Mouse (Mus musculus): ENCODE data around the gene Tmem121. TPM values are rescaled to one million over a fixed set of nuclear protein-coding genes. Genes with fewer than 3 reads are reported as not detected.
"Not testable (repeated sequence)": the region's sequence is repeated elsewhere in the genome, so short reads cannot be mapped to it uniquely, and the experiment has no call there.

Tmem121 gene
- polyA plus RNA-seq, 1 experiment from 2014 or later, result 52.2 TPM

GRCm38 (mm10) chr12:113188349-113189055 is 2.8 kb downstream of the Tmem121 start:
- ATAC-seq (ENCODE audit: low FRiP score), result no peak
- Histone ChIP-seq H3K4me2 (peak overlapping the region; percentile 78), H3K4me3 (replicated peaks) (peak overlapping the region; percentile 78; the same call in 1 of the 2 replicates), H3K4me1 (peaks cover 34% of the 10 kb centered on the region), H3K9me3 (replicated peaks) (no peaks in the 10 kb centered on the region), H3K9ac (replicated peaks) (no peak overlapping the region; the same call in 1 of the 2 replicates), H3K36me3 (peaks cover 51% of the 10 kb centered on the region), H3K27ac (replicated peaks) (no peak overlapping the region), H3K27me3 (replicated peaks) (no peaks in the 10 kb centered on the region)
- WGBS, result 93% methylated on average over 50 of the region's 51 CpGs

DNA sequence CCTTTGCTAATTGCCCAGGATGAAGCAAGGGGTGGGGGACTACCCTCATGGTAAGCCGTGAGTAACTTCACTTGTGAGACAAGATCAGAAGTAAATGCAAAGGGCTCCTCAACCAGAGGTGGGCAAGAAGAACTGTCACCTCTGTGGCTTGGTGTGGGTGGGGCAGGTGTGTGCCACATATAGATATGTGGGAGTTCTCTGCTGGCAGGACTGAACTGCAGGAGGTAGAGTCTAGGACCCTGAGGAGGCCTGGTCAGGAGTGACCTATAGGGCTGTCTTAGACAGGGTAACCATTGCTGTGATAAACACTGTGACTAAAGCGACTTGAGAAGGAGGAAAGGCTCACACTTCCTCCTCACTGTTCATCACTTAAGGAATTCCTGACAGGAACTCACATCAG is 7.7 kb downstream of the Tmem121 start:
- Histone ChIP-seq H3K9me3 (replicated peaks) (0 out of 2 replicates have a peak, but pooled peaks cover 3% of the 10 kb centered on the region), H3K9ac (replicated peaks) (no peak overlapping the region), H3K4me2 (no peak overlapping the region), H3K27me3 (replicated peaks) (no peaks in the 10 kb centered on the region), H3K4me1 (peaks cover 3% of the 10 kb centered on the region), H3K4me3 (replicated peaks) (no peak overlapping the region), H3K36me3 (peaks cover 54% of the 10 kb centered on the region), H3K27ac (replicated peaks) (no peak overlapping the region)
- 82% methylated on average over 2 of the region's 2 CpGs for WGBS
- ATAC-seq (ENCODE audit: low FRiP score), result no peak

- H3K9me3 ChIP-seq (replicated peaks); H3K4me3 ChIP-seq (replicated peaks); H3K9ac ChIP-seq (replicated peaks); H3K27me3 ChIP-seq (replicated peaks); H3K4me2 ChIP-seq; H3K4me1 ChIP-seq; H3K27ac ChIP-seq (replicated peaks); ATAC-seq (ENCODE audit: low FRiP score); H3K36me3 ChIP-seq: not testable (repeated sequence)
- 96% methylated on average over 3 of the region's 6 CpGs for WGBS
Observed at GRCm38 (mm10) chr12:113199132-113199531, 13.4 kb downstream of the Tmem121 start.

DNA sequence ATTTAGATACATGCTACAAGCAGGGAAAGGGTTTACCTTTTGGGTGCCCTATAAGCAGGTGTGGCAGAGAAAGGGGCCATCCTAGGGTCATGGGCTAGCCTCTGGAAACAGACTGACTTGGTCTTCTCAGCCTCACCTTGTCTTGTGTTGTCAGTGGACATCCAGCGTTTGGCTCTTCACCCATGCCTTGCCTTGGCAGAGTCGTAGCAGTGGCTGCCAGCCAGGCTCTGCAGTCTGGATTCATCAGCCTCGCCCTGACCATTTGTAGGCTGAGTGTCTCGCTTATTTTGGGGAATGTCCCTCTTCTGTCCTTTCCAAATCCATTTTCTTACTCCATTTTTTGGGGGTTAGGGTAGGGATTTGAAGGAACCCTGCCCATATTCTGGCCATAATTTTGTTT is 15.6 kb downstream of the Tmem121 start:
- Histone ChIP-seq H3K9ac (replicated peaks) (no peak overlapping the region), H3K9me3 (replicated peaks) (0 out of 2 replicates have a peak, but pooled peaks cover 3% of the 10 kb centered on the region), H3K36me3 (no peaks in the 10 kb centered on the region), H3K4me1 (no peaks in the 10 kb centered on the region), H3K4me2 (no peak overlapping the region), H3K4me3 (replicated peaks) (no peak overlapping the region), H3K27me3 (replicated peaks) (no peaks in the 10 kb centered on the region), H3K27ac (replicated peaks) (no peak overlapping the region)
- WGBS, result 96% methylated on average over 4 of the region's 4 CpGs
- ATAC-seq (ENCODE audit: low FRiP score), result no peak

GRCm38 (mm10) chr12:113202008-113202407 is 16.3 kb downstream of the Tmem121 start:
- Histone ChIP-seq H3K9ac (replicated peaks) (no peak overlapping the region), H3K36me3 (no peaks in the 10 kb centered on the region), H3K27ac (replicated peaks) (no peak overlapping the region), H3K4me1 (no peaks in the 10 kb centered on the region), H3K4me2 (no peak overlapping the region), H3K27me3 (replicated peaks) (no peaks in the 10 kb centered on the region), H3K9me3 (replicated peaks) (0 out of 2 replicates have a peak, but pooled peaks cover 3% of the 10 kb centered on the region), H3K4me3 (replicated peaks) (no peak overlapping the region)
- no peak for ATAC-seq (ENCODE audit: low FRiP score)

DNA sequence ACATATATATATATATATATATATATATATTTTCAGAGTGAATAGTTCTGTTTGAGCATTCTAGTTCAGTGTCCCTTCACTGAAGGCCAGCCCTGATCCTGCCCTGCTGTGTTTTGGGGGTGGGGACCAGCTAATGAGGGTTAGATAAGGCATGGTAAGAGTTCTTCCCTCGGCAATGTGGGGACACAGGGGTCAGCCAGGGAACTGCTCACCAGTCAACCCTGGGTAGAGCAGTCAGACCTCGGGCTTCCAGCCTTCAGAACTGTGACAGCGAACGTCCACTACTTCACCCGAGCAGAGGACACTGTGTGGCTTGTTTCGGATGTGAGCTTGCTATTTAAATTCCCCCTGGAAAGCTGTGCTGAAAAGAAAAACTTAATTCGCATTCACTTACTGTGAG is 17.8 kb downstream of the Tmem121 start:
- Histone ChIP-seq H3K9ac (replicated peaks) (no peak overlapping the region), H3K36me3 (no peaks in the 10 kb centered on the region), H3K4me2 (no peak overlapping the region), H3K4me3 (replicated peaks) (no peak overlapping the region), H3K9me3 (replicated peaks) (0 out of 2 replicates have a peak, but pooled peaks cover 3% of the 10 kb centered on the region), H3K4me1 (no peaks in the 10 kb centered on the region), H3K27me3 (replicated peaks) (no peaks in the 10 kb centered on the region), H3K27ac (replicated peaks) (no peak overlapping the region)
- 83% methylated on average over 7 of the region's 7 CpGs for WGBS
- ATAC-seq (ENCODE audit: low FRiP score), result no peak

DNA sequence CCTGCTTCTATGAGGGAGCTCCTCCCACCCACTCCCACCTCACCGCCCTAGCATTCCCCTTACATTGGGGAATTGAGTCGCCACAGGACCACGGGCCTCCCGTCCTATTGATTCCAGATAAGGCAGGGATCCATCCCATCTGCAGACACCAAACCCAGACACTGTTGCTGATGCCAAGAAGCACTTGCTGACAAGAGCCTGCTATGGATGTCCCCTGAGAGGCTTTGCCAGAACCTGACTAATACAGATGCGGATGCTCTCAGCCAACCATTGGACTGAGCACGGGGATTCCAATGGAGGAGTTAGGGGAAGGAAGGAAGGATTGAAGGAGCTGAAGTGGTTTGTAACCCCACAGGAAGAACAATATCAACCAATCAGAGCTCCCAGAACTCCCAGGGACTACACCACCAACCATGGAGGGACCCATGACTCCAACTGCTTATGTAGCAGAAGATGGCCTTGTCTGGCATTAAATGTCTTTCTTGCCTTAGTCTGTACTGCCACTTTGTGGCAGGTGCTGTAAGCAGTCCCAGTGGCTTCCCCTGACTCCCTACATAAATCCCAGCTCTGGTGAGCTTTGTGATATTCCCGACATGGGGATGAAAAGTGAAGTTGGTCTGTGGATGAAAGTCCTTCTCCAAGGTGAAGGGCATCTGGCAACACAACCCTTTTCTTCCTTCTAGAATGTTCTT is 19.7 kb downstream of the Tmem121 start:
- ATAC-seq (ENCODE audit: low FRiP score), result no peak
- WGBS, result 88% methylated on average over 7 of the region's 7 CpGs

GRCm38 (mm10) chr12:113207737-113208136 is 22.0 kb downstream of the Tmem121 start:
- no peak overlapping the region for H3K4me2 ChIP-seq
- 86% methylated on average over 6 of the region's 6 CpGs for WGBS
- no peak for ATAC-seq (ENCODE audit: low FRiP score)
- no peaks in the 10 kb centered on the region for H3K27me3 ChIP-seq (replicated peaks)
- H3K4me3 ChIP-seq (replicated peaks), result no peak overlapping the region
- H3K9ac ChIP-seq (replicated peaks), result no peak overlapping the region
- H3K36me3 ChIP-seq, result no peaks in the 10 kb centered on the region
- no peaks in the 10 kb centered on the region for H3K9me3 ChIP-seq (replicated peaks)
- no peak overlapping the region for H3K27ac ChIP-seq (replicated peaks)
- no peaks in the 10 kb centered on the region for H3K4me1 ChIP-seq

More for the DNA sequence above, 19.7 kb downstream of the Tmem121 start:
- no peaks in the 10 kb centered on the region for H3K27me3 ChIP-seq (replicated peaks)
- H3K36me3 ChIP-seq, result no peaks in the 10 kb centered on the region
- no peaks in the 10 kb centered on the region for H3K4me1 ChIP-seq
- no peak overlapping the region for H3K9ac ChIP-seq (replicated peaks)
- H3K4me2 ChIP-seq, result no peak overlapping the region
- no peak overlapping the region for H3K4me3 ChIP-seq (replicated peaks)
- 0 out of 2 replicates have a peak, but pooled peaks cover 3% of the 10 kb centered on the region for H3K9me3 ChIP-seq (replicated peaks)
- no peak overlapping the region for H3K27ac ChIP-seq (replicated peaks)

DNA sequence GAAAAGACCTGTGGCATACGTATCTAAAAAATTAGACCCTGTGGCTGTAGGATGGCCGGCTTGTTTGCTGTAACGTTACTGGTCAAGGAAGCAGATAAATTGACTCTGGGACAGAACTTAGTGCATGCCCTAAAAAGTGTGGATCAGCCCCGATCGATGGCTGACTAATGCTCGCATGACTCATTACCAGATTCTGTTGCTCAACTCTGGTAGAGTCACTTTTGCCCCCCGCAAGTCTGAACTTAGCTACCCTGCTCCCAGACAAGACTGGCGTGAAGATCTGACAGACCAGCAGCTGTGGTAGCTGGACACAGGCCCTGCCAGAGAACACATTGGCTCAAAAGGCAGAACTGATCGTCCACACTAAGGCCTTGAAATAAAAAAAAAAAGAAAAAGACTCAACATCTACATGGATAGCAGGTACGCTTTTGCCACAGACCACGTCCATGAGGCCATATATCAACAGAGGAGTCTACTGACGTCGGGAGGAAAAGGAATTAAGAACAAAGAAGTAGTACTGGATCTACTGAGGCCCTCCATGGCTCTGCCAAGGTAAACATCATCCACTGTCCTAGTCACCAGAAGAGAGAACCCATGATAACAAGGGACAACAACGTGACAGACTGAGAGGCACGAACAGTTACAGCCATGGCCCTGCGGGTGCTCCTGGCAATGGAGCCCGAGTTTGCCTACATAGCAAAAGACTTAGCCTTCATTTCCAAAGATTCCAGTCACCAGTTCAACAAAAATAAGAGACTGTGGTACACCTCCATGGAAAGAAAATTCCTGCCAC is 25.1 kb downstream of the Tmem121 start:
- no peaks in the 10 kb centered on the region for H3K4me1 ChIP-seq
- no peaks in the 10 kb centered on the region for H3K9me3 ChIP-seq (replicated peaks)
- no peak overlapping the region for H3K27ac ChIP-seq (replicated peaks)
- H3K27me3 ChIP-seq (replicated peaks), result no peaks in the 10 kb centered on the region
- no peak overlapping the region for H3K4me3 ChIP-seq (replicated peaks)
- no peaks in the 10 kb centered on the region for H3K36me3 ChIP-seq
- H3K9ac ChIP-seq (replicated peaks), result no peak overlapping the region
- WGBS, result 87% methylated on average over 17 of the region's 17 CpGs
- no peak for ATAC-seq (ENCODE audit: low FRiP score)
- no peak overlapping the region for H3K4me2 ChIP-seq

DNA sequence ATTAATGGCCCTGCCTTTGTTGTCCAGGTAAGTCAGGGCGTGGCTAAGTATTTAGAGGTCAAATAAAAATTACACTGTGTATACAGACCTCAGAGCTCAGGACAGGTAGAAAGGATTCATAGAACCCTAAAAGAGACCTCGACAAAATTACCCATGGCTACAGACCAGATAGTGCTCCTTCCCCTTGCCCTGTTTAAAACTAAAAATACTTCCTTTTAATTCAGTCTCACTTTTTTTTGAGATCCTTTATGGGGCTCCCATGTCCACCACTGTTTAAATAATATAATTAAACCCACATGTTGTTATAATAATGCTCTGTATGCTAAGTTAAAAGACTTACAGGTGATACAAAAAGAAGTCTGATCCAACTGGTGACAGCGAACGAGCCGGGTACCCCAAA is 26.0 kb downstream of the Tmem121 start:
- Histone ChIP-seq H3K27ac (replicated peaks) (no peak overlapping the region), H3K4me3 (replicated peaks) (no peak overlapping the region), H3K4me2 (no peak overlapping the region), H3K9ac (replicated peaks) (no peak overlapping the region), H3K36me3 (no peaks in the 10 kb centered on the region), H3K4me1 (no peaks in the 10 kb centered on the region), H3K27me3 (replicated peaks) (no peaks in the 10 kb centered on the region), H3K9me3 (replicated peaks) (no peaks in the 10 kb centered on the region)
- no peak for ATAC-seq (ENCODE audit: low FRiP score)
- 94% methylated on average over 5 of the region's 5 CpGs for WGBS

DNA sequence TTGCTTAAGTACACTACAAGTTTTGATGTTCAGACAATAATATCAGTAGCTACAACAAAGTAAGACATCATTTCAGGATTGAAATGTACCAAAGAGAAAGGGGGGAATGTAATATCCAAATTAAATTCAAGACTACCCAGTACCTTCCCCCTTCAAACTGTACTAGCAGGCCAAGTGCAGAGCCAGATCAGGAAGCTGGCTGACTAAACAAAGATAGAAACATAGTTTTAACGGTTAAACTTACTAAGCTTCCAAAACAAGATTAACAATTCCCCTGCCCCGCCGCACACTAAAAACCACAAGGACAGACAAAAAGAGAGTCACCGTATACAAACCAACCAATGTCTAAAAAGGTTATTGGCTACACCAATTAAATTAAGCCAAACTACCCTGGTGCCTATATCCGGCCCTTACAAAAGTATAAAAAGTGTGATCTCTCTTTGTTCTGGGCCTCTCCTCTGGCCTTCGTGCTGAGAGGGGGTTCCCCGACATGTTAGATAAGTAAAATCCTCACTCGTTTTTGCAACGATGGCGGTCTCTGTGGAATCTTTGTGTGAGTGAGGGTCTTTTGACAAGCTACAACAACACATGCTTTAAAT is 26.7 kb downstream of the Tmem121 start:
- no peak for ATAC-seq (ENCODE audit: low FRiP score)
- no peaks in the 10 kb centered on the region for H3K36me3 ChIP-seq
- no peak overlapping the region for H3K27ac ChIP-seq (replicated peaks)
- WGBS, result 90% methylated on average over 10 of the region's 10 CpGs
- no peaks in the 10 kb centered on the region for H3K27me3 ChIP-seq (replicated peaks)
- no peak overlapping the region for H3K4me3 ChIP-seq (replicated peaks)
- H3K9me3 ChIP-seq (replicated peaks), result no peaks in the 10 kb centered on the region
- H3K9ac ChIP-seq (replicated peaks), result no peak overlapping the region
- no peaks in the 10 kb centered on the region for H3K4me1 ChIP-seq
- H3K4me2 ChIP-seq, result no peak overlapping the region
